Mouse (Mus musculus) kidney, adult 2 months (tissue): Measurements from ENCODE around the gene Rai1.

Experiments used
- CTCF ChIP-seq: fragments of 200-500 bp; conservative IDR thresholded peaks from 2 replicates; pipeline ENCODE4 v1.5.1; 2011; ENCODE audit warnings: low read depth, mild to moderate bottlenecking, control low read depth, low read length, moderate library complexity, mixed read lengths; ENCODE audit not compliant: insufficient read depth, insufficient read length
- POLR2A ChIP-seq: fragments of 200-500 bp; IDR thresholded peaks from one replicate; pipeline ENCODE4 v1.6.1; 2011; ENCODE audit warnings: low read depth, low read length, control low read depth

- TF ChIP-seq POLR2A (no peak), CTCF (no peak)
Measured at GRCm38 (mm10) chr11:60101986-60102385, 2.8 kb upstream of the Rai1 start.
